Mouse (Mus musculus): ENCODE measurements at regions not wholly inside any gene's neighbourhood (a gene's known extent, or its start where the extent isn't known, plus 50 kb on each side); places are given as distances from the start of the nearest gene placed in this dataset.

GRCm38 (mm10) chr9:118302785-118303384, 152.9 kb upstream of the Cmc1 start:
- intact Hi-C loops (cut with DNase I), result no loop called here
- no peak for DNase-seq (ENCODE audit: extremely low spot score in 1 of 2, low spot score in 2 of 2)

- no peak for DNase-seq (ENCODE audit: extremely low spot score in 1 of 2, low spot score in 2 of 2)
- intact Hi-C loops (cut with DNase I), result no loop called here
These were observed 159.5 kb upstream of the Eomes start for GRCm38 (mm10) chr9:118318357-118319140.

GRCm38 (mm10) chr9:118323796-118324195, 154.2 kb upstream of the Eomes start:
- intact Hi-C loops (cut with DNase I), result no loop called here
- no peak for DNase-seq (ENCODE audit: extremely low spot score in 1 of 2, low spot score in 2 of 2)

GRCm38 (mm10) chr9:118326656-118327055, 151.4 kb upstream of the Eomes start:
- no peak for DNase-seq (ENCODE audit: extremely low spot score in 1 of 2, low spot score in 2 of 2)
- intact Hi-C loops (cut with DNase I), result no loop called here

GRCm38 (mm10) chr9:118327904-118328303, 150.1 kb upstream of the Eomes start:
- intact Hi-C loops (cut with DNase I), result no loop called here
- no peak for DNase-seq (ENCODE audit: extremely low spot score in 1 of 2, low spot score in 2 of 2)

- DNase-seq (ENCODE audit: extremely low spot score in 1 of 2, low spot score in 2 of 2), result no peak
- intact Hi-C loops (cut with DNase I), result no loop called here
These were observed 136.6 kb upstream of the Eomes start for GRCm38 (mm10) chr9:118341401-118341800.

- intact Hi-C loops (cut with DNase I), result no loop called here
- no peak for DNase-seq (ENCODE audit: extremely low spot score in 1 of 2, low spot score in 2 of 2)
These were observed 123.1 kb upstream of the Eomes start for GRCm38 (mm10) chr9:118354911-118355310.

GRCm38 (mm10) chr9:118357406-118357805, 120.6 kb upstream of the Eomes start:
- no peak for DNase-seq (ENCODE audit: extremely low spot score in 1 of 2, low spot score in 2 of 2)
- intact Hi-C loops (cut with DNase I), result no loop called here

GRCm38 (mm10) chr9:118363929-118364328, 114.1 kb upstream of the Eomes start:
- intact Hi-C loops (cut with DNase I), result no loop called here
- no peak for DNase-seq (ENCODE audit: extremely low spot score in 1 of 2, low spot score in 2 of 2)

- no peak for DNase-seq (ENCODE audit: extremely low spot score in 1 of 2, low spot score in 2 of 2)
- intact Hi-C loops (cut with DNase I), result no loop called here
These were observed 112.6 kb upstream of the Eomes start for GRCm38 (mm10) chr9:118365431-118365830.

GRCm38 (mm10) chr9:118367314-118367713, 110.7 kb upstream of the Eomes start:
- DNase-seq (ENCODE audit: extremely low spot score in 1 of 2, low spot score in 2 of 2), result no peak
- intact Hi-C loops (cut with DNase I), result no loop called here

GRCm38 (mm10) chr9:118370581-118370980, 107.4 kb upstream of the Eomes start:
- intact Hi-C loops (cut with DNase I), result no loop called here

GRCm38 (mm10) chr9:118374680-118375079, 103.3 kb upstream of the Eomes start:
- no peak for DNase-seq (ENCODE audit: extremely low spot score in 1 of 2, low spot score in 2 of 2)
- intact Hi-C loops (cut with DNase I), result no loop called here

More at GRCm38 (mm10) chr9:118370581-118370980, 107.4 kb upstream of the Eomes start:
- DNase-seq (ENCODE audit: extremely low spot score in 1 of 2, low spot score in 2 of 2), result no peak

GRCm38 (mm10) chr9:118379055-118379454, 99.0 kb upstream of the Eomes start:
- DNase-seq (ENCODE audit: extremely low spot score in 1 of 2, low spot score in 2 of 2), result peak in 1 of 2 experiments; percentile 4
- intact Hi-C loops (cut with DNase I), result no loop called here

- intact Hi-C loops (cut with DNase I), result no loop called here
- no peak for DNase-seq (ENCODE audit: extremely low spot score in 1 of 2, low spot score in 2 of 2)
These were observed 95.5 kb upstream of the Eomes start for GRCm38 (mm10) chr9:118382532-118382931.

- no peak for DNase-seq (ENCODE audit: extremely low spot score in 1 of 2, low spot score in 2 of 2)
- intact Hi-C loops (cut with DNase I), result no loop called here
These were observed 93.4 kb upstream of the Eomes start for GRCm38 (mm10) chr9:118384610-118385009.

- no peak for DNase-seq (ENCODE audit: extremely low spot score in 1 of 2, low spot score in 2 of 2)
- intact Hi-C loops (cut with DNase I), result no loop called here
These were observed 90.4 kb upstream of the Eomes start for GRCm38 (mm10) chr9:118387631-118388030.

- no peak for DNase-seq (ENCODE audit: extremely low spot score in 1 of 2, low spot score in 2 of 2)
- intact Hi-C loops (cut with DNase I), result no loop called here
These were observed 88.3 kb upstream of the Eomes start for GRCm38 (mm10) chr9:118389481-118390334.

GRCm38 (mm10) chr9:118390679-118391078, 87.3 kb upstream of the Eomes start:
- no peak for DNase-seq (ENCODE audit: extremely low spot score in 1 of 2, low spot score in 2 of 2)
- intact Hi-C loops (cut with DNase I), result no loop called here

- DNase-seq (ENCODE audit: extremely low spot score in 1 of 2, low spot score in 2 of 2), result no peak
- intact Hi-C loops (cut with DNase I), result no loop called here
These were observed 86.3 kb upstream of the Eomes start for GRCm38 (mm10) chr9:118391715-118392114.

Measured in left cerebral cortex, postnatal 10 days (tissue).